Mouse (Mus musculus) bone marrow, adult 2 months (tissue): Measurements from ENCODE around the gene Polr1d. TPM values are rescaled to one million over a fixed set of nuclear protein-coding genes. Genes with fewer than 3 reads are reported as not detected.

Experiments used
- H3K27ac ChIP-seq: fragments of 200-500 bp; 2 replicates; pipeline ENCODE4 v1.5.1; 2012; ENCODE audit warnings: low read depth, mild to moderate bottlenecking, control low read depth, inconsistent platforms, low read length; ENCODE audit not compliant: control insufficient read depth, poor library complexity, insufficient read depth
- H3K4me1 ChIP-seq: fragments of 200-500 bp; 2 replicates; pipeline ENCODE4 v1.6.1; 2011; ENCODE audit warnings: low read length; ENCODE audit not compliant: control insufficient read depth, insufficient read depth
- H3K4me3 ChIP-seq: fragments of 200-500 bp; replicated peaks from 2 replicates; pipeline ENCODE3; 2011; ENCODE audit warnings: mild to moderate bottlenecking, low read depth, low read length, control low read depth; ENCODE audit not compliant: control insufficient read depth
- CTCF ChIP-seq: fragments of 200-500 bp; IDR thresholded peaks from 2 replicates; pipeline ENCODE4 v1.5.1; 2011; ENCODE audit warnings: low read length, control low read depth; ENCODE audit not compliant: control insufficient read depth, insufficient read depth
- POLR2A ChIP-seq: fragments of 200-500 bp; IDR thresholded peaks from 2 replicates; pipeline ENCODE4 v1.6.1; 2011; ENCODE audit warnings: low read depth, mild to moderate bottlenecking, control low read depth, low read length, borderline replicate concordance; ENCODE audit not compliant: control insufficient read depth
- WGBS: fragments of 180-500 bp; shearing (Covaris S2); methylation state at CpG from one replicate; pipeline ENCODE4 v1.1.7; 2018; 5-methylcytosine and 5-hydroxymethylcytosine counted together
- polyA plus RNA-seq: library from polyadenylated mRNA; stranded (reverse); fragments of >200 nt; gene quantifications from 2 replicates; pipeline ENCODE4 v1.2.4, GENCODE M21; 2011; ENCODE audit warnings: low replicate concordance; ENCODE audit not compliant: missing spikeins, insufficient read depth, insufficient read length

Polr1d gene
- polyA plus RNA-seq, 1 experiment, result 100 TPM

DNA sequence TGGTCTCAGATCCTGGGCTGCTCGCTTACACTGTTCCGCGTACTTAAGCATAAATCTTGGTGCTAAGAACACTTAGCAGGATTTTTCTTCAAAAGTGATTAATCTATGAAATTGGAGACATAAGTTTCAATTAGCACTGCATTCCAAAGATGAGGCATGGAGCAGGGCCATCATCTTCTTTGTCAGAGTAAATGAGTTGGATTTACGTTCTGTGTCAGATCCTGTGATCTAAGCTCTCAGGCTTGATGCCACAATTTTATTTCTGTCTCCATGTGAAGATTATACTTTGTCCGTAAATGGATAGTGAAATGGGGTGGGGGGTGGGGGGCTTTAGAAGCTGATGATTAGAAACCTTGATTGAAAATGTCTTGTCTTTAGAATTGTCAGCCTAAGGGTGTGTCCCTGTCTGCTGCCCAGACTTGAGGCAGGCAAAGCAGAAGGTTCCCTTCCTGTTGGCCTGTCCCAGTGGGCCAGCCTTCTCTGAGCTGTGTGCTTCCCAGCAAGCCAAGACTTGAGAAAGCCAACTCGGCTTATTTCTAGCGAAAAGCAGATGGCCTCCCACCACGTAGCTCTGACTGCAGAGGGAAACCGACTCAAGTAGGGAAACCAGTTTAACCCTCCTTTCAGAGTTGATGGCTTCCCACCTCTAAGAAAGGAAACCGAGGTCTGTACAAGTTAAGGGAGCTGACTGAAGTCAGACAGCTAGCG lies 13.6 kb downstream of the Polr1d start:
- H3K4me3 ChIP-seq, result no peak overlapping the region
- 84% methylated on average over 11 of the region's 11 CpGs for WGBS
- TF ChIP-seq CTCF (no peak), POLR2A (no peak)
- H3K4me1 ChIP-seq, result no peaks in the 10 kb centered on the region
- H3K27ac ChIP-seq, result no peak overlapping the region

DNA sequence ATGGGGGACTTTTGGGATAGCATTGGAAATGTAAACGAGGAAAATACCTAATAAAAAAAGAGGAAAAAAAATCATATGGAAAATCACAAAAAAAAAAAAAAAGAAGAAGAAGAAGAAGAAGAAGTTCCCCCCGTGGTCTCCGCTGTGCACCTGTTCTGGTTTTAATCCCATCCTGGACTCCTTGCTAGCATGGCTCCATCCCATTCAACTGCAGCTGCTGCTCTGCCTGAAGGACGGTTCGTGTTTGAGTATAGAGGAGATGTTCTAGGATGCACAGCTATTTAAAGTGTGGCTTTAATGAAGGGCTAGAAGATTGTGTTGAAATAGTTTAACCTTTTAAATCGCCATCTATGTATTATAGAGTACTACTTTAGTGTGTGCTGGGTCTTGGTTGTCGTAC lies 15.6 kb downstream of the Polr1d start:
- H3K4me1 ChIP-seq, result no peaks in the 10 kb centered on the region
- 81% methylated on average over 7 of the region's 7 CpGs for WGBS
- no peak overlapping the region for H3K27ac ChIP-seq
- TF ChIP-seq POLR2A (no peak), CTCF (no peak)
- no peak overlapping the region for H3K4me3 ChIP-seq

DNA sequence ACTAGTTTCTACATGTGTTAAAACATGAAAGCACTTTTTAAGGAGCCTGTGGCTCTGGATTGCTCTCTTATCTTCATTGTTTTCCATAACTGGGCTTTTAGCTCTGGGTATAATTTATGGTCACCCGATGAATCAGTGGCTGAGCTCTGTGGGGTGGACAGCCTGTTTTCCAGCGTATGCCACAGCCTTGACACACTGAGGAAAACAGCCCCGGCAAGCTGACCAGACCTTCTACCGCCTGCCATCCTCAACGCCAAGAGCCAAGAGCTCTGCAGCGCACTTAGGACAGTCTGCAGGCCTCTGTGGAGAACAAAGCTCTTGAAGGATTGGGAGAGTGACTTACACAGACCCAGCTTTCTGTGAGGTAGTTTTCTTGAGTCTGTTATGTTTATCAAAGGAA lies 17.4 kb downstream of the Polr1d start:
- no peak overlapping the region for H3K27ac ChIP-seq
- 88% methylated on average over 6 of the region's 6 CpGs for WGBS
- TF ChIP-seq POLR2A, result no peak
- TF ChIP-seq CTCF, result no peak
- H3K4me3 ChIP-seq, result no peak overlapping the region
- H3K4me1 ChIP-seq, result no peaks in the 10 kb centered on the region

DNA sequence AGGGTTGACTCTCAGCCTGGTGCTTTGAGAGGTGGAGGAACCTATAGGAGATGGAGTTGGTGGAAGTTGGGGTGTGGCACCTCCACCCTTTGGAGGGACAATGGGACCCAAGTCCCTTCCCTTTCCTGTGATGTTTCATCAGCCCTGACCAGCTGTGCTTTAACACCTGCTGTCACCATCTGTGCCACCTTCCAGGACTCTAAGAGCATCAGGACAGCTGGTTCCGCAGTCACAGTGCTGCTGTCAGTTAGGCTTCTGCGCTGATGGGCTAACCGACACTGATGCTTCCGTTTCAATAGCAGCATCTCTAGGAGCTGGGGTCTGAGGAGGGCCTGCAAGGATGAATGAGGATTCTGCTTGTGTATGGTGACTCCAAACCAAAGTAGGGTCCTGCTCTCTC lies 19.7 kb downstream of the Polr1d start:
- Histone ChIP-seq H3K4me1 (no peaks in the 10 kb centered on the region), H3K27ac (no peak overlapping the region), H3K4me3 (no peak overlapping the region)
- 93% methylated on average over 4 of the region's 4 CpGs for whole genome bisulfite sequencing
- TF ChIP-seq CTCF, result no peak
- TF ChIP-seq POLR2A, result no peak

DNA sequence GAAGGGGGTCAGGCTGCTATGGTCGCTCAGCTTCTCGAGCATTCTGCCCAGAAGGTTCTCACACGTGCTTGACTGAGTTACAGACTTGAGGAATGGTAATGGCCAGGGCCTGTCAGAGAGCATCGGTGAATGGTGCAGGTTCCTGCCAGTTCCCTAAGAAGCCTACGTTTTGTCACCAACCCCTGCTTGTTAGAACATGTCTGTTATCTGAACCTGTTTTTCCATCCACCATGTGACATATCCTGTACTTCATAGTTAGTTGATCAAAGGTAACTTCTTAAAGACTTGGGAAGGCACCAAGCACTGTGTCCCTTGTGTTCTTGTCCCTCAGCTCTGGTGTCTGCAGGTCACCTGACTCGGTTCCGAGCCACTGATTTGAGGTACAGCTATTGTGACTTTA lies 21.8 kb downstream of the Polr1d start:
- TF ChIP-seq CTCF (no peak), POLR2A (no peak)
- no peaks in the 10 kb centered on the region for H3K4me1 ChIP-seq
- WGBS, result 89% methylated on average over 7 of the region's 7 CpGs
- no peak overlapping the region for H3K4me3 ChIP-seq
- no peak overlapping the region for H3K27ac ChIP-seq

DNA sequence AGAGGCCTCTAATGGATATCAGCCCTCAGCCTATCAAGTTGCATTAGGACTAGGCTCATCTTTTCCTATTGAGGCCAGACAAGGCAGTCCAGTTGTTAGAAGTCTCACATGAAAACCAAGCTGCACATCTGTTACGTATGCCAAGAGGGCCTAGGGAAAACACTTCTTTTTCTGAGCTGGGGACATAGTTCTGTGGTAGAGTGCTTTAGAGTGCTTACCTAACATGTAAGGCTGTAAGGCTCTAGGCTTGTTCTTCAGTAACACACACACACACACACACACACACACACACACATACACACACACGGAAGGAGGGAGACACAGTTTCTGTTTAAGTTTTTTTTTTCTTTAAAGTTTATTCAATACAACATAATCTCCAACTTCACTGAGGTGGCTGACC lies 23.3 kb downstream of the Polr1d start:
- WGBS, result 77% methylated on average over 2 of the region's 2 CpGs
- TF ChIP-seq CTCF (no peak), POLR2A (no peak)
- Histone ChIP-seq H3K4me3 (no peak overlapping the region), H3K27ac (no peak overlapping the region), H3K4me1 (no peaks in the 10 kb centered on the region)

DNA sequence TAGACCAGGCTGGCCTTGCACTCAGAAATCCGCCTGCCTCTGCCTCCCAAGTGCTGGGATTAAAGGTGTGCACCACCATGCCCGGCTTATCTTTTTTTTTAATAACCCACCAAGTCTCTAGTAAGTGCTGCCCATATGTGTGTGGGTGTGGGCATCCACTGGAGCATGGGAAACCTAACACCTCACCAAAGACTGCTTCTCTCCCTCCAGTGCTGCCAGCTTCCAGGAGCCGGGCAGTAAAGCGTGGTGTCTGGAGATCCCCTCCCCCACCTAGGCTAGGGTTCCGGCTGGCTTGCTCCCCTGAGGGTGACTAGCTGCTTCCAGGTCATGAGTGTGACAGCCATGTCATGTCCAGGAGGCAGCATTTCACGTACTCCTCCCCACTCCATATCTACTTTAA lies 25.4 kb downstream of the Polr1d start:
- TF ChIP-seq CTCF, result no peak
- TF ChIP-seq POLR2A, result no peak
- WGBS, result 94% methylated on average over 6 of the region's 6 CpGs

DNA sequence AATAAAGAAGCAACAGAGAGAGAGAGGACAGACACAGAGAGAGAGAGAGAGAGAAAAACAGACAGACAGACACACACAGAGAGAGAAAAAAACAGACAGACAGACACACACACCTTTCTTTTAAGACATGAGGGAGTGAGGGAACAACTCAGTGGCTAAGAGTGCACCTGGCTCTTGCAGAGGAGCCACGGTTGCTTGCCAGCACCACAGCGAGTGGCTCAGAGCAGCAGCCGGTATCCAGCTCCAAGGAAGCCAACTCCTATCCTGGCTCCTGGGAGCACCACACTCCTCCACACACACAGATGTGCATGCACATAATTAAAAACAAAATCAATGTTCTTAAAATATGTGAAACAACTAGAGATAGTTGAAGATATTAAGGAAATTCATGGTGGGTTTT lies 30.4 kb downstream of the Polr1d start:
- no peaks in the 10 kb centered on the region for H3K4me1 ChIP-seq
- 94% methylated on average over 3 of the region's 3 CpGs for WGBS
- H3K4me3 ChIP-seq, result no peak overlapping the region
- H3K27ac ChIP-seq, result no peak overlapping the region
- TF ChIP-seq POLR2A (no peak), CTCF (no peak)

More for the DNA sequence above, 25.4 kb downstream of the Polr1d start:
- H3K27ac ChIP-seq, result no peak overlapping the region
- H3K4me3 ChIP-seq, result no peak overlapping the region
- H3K4me1 ChIP-seq, result no peaks in the 10 kb centered on the region

DNA sequence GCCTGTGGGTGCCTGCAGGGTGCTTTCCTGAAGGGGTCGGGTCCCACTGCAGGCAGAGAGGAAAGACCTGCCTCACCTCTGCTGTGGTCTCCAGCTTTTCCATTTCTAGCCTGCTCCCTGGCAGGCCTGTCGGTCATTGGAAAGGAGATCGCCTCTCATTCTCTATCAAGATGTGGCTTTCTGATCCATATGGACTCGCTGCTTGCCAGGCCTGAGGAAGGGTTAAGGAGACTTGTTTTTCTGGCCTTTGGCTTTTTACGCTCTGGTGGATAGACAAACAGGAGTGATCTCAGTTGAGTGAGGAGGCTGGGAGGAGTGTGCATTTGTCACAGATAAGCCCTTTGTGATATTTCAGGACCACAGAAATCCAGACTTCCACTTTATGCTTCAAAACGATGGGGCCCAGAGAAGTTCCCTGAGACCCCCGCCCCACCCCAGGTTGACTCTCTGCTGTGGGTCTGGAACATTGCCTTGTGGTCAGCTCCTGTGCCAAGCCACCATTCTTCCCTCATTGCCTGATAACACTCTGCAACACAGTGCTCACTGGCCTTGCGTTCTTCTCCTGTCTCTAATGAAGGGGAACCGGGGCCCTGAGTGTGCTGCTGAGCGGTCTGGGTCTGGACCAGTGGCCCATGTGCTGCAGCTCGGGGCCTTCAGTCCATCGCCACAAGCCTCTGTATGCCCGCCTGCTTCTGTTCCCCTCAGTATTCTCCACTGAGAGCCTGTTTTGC lies 32.2 kb downstream of the Polr1d start:
- Histone ChIP-seq H3K4me3 (no peak overlapping the region), H3K4me1 (no peaks in the 10 kb centered on the region), H3K27ac (no peak overlapping the region)
- TF ChIP-seq CTCF, result no peak
- TF ChIP-seq POLR2A, result no peak
- 86% methylated on average over 13 of the region's 13 CpGs for WGBS
